Mouse (Mus musculus) erythroblast, embryonic 14.5 days (primary cell): ENCODE data around the gene Wwc1.

ENCODE experiments used
- GATA1 ChIP-seq: IDR thresholded peaks from 2 replicates; pipeline ENCODE4 v1.6.1; 2012; ENCODE audit warnings: low read length, inconsistent platforms, mixed read lengths
- TAL1 ChIP-seq: IDR thresholded peaks from 3 replicates; pipeline ENCODE4 v1.6.1; 2012; ENCODE audit warnings: low read length, inconsistent platforms, mixed read lengths

DNA sequence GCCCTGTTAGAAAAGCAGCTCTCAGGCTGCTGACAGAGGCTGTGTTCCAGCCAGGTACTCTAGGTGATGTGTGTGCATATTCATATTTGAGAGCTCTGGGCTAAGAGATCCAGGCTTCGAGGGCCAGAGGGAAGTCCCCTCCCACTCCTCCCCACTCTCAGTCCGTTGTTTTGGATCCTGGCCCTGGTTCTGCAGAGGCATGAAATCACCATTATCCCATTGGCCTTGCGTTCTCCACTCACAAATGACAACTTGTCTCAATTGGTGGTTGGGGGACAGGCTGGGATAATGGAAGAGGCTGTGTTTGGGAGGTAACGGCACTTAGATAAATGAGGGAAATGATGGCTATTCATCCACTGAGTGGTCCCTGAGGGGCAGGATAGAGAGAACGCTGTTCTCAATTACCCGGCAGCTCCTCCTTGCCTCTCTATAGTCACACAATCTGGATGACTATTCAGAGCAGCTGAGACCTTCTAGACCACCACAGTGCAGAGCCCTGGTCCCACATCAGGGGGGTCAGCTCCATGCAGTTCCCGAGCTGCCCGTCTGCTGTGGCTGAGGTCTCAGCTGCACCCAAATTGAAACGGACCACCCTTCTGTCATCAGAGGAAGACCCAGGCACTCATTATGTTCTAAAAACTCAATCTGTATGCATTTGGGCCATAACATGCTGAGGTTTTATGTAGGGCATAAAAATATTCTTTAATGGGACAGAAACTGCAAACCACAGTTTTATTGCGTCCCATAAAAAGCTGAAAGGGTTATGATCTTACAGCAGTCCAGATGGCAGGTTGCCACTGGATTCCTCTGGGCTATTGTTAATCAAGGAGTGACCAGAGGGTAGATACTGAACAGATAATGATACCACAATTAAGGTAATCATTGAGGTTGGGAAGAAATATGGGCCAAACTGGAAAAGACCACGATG, 29.2 kb upstream of the Wwc1 start:
- TF ChIP-seq TAL1 (no peak), GATA1 (no peak)
